24 mouse cellular contexts compared by ENCODE assay signal in the genomic region with DNA sequence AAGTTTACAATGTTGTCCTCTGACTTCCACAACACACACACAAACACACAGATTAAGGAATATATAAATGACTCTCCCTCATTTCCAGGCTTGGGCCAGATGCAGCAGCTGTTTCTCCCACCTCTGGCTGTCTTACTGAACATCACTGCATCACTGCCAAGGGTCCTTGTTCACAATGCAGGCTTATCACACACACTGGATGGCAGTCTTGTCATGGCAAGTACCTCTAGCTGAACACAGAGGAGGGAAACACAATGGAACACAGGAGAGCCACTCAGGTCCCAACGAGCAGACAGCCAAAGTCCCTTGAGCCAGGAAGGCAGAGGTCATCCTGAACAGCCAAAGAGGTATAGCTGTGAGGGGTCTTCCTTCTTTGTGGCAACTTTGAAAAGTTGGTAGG.
DNase-seq lines count a peak whose midpoint lies in the region; ATAC-seq and TF ChIP-seq lines count a peak whose summit lies in the region.
"Had no signal": no experiment of that assay in that cellular context is flagged by ENCODE, and none has a peak within 500 bp of the region (broad histone marks: within the 10 kb centered on the region; RNA-seq: fewer than 3 reads in every experiment).

No protein-coding gene starts in this region.

- DNase-seq in CD4-positive, CD25-positive, alpha-beta regulatory T cell, adult 2 months (ENCODE audit: low read depth, low spot score) = peak; percentile 29
- DNase-seq in heart, postnatal 4 days = peak; percentile 17
- DNase-seq in lung, embryonic 14.5 days = no peak
- no peak for DNase-seq in lung, adult 18-20 months
- DNase-seq in stomach, postnatal 0 days (ENCODE audit: low spot score) = no peak
- DNase-seq: adrenal gland, adult 2 months; cerebellum, adult 11 months; cerebellum, postnatal 10 days; gastrocnemius, postnatal 36 days; kidney, postnatal 36 days; right cerebral cortex, adult 18-20 months; right cerebral cortex, postnatal 4 days; thymus, postnatal 36 days had no signal

- H3K9me3 ChIP-seq in heart, embryonic 12.5 days (replicated peaks) = no peaks in the 10 kb centered on the region
- H3K9me3 ChIP-seq in lung, embryonic 14.5 days (ENCODE audit: low read depth, low read length) = no peaks in the 10 kb centered on the region
- H3K9me3 ChIP-seq in stomach, postnatal 0 days (ENCODE audit: control insufficient read depth, low read length) = no peaks in the 10 kb centered on the region
- H3K9me3 ChIP-seq: embryonic facial prominence, embryonic 10.5 days; G1E; heart, embryonic 13.5 days; hindbrain, embryonic 13.5 days; limb, embryonic 13.5 days; liver, embryonic 15.5 days; midbrain, embryonic 13.5 days had no signal

- no peaks in the 10 kb centered on the region for H3K36me3 ChIP-seq in heart, embryonic 12.5 days
- H3K36me3 ChIP-seq in lung, embryonic 14.5 days (ENCODE audit: insufficient read depth) = no peaks in the 10 kb centered on the region
- H3K36me3 ChIP-seq in stomach, postnatal 0 days (ENCODE audit: control insufficient read depth, insufficient read depth, low read length) = no peaks in the 10 kb centered on the region
- H3K36me3 ChIP-seq: embryonic facial prominence, embryonic 10.5 days; G1E; heart, embryonic 13.5 days; hindbrain, embryonic 13.5 days; limb, embryonic 13.5 days; liver, embryonic 15.5 days; midbrain, embryonic 13.5 days had no signal

- peaks cover 12% of the 10 kb centered on the region for H3K4me1 ChIP-seq in heart, embryonic 12.5 days (replicated peaks)
- H3K4me1 ChIP-seq in lung, embryonic 14.5 days (ENCODE audit: insufficient read depth) = no peaks in the 10 kb centered on the region
- H3K4me1 ChIP-seq in stomach, postnatal 0 days (replicated peaks; ENCODE audit: control insufficient read depth, insufficient read depth) = no peaks in the 10 kb centered on the region
- H3K4me1 ChIP-seq: hindbrain, embryonic 13.5 days; liver, embryonic 15.5 days; megakaryocyte, embryonic 14.5 days; midbrain, embryonic 13.5 days had no signal

- no peak overlapping the region for H3K9ac ChIP-seq in heart, embryonic 12.5 days
- H3K9ac ChIP-seq in lung, embryonic 14.5 days = no peak overlapping the region
- H3K9ac ChIP-seq in stomach, postnatal 0 days (ENCODE audit: low read length) = no peak overlapping the region
- H3K9ac ChIP-seq: heart, embryonic 13.5 days; hindbrain, embryonic 13.5 days; limb, embryonic 13.5 days; liver, embryonic 15.5 days; midbrain, embryonic 13.5 days had no signal

- no peak overlapping the region for H3K4me3 ChIP-seq in heart, embryonic 12.5 days
- no peak overlapping the region for H3K4me3 ChIP-seq in lung, embryonic 14.5 days (ENCODE audit: low read depth, low read length)
- H3K4me3 ChIP-seq in stomach, postnatal 0 days (ENCODE audit: low read depth, low read length) = no peak overlapping the region
- H3K4me3 ChIP-seq: embryonic facial prominence, embryonic 10.5 days; heart, embryonic 13.5 days; hindbrain, embryonic 13.5 days; limb, embryonic 13.5 days; liver, embryonic 15.5 days; megakaryocyte, embryonic 14.5 days; midbrain, embryonic 13.5 days had no signal

- no peak for TF ChIP-seq EP300 in stomach, postnatal 0 days (optimal IDR thresholded peaks at IDR 0.05)

- no peaks in the 10 kb centered on the region for H3K27me3 ChIP-seq in heart, embryonic 12.5 days (replicated peaks)
- no peaks in the 10 kb centered on the region for H3K27me3 ChIP-seq in lung, embryonic 14.5 days (ENCODE audit: insufficient read depth, low read length)
- no peaks in the 10 kb centered on the region for H3K27me3 ChIP-seq in stomach, postnatal 0 days (ENCODE audit: control insufficient read depth, insufficient read depth, low read length)
- H3K27me3 ChIP-seq: heart, embryonic 13.5 days; hindbrain, embryonic 13.5 days; limb, embryonic 13.5 days; liver, embryonic 15.5 days; midbrain, embryonic 13.5 days had no signal

- whole genome bisulfite sequencing in heart, embryonic 12.5 days = 6% methylated on average over 1 of the region's 1 CpGs
- WGBS in lung, embryonic 14.5 days = 30% methylated on average over 1 of the region's 1 CpGs
- 48% methylated on average over 1 of the region's 1 CpGs for WGBS in stomach, postnatal 0 days

- H3K4me2 ChIP-seq in heart, embryonic 12.5 days = no peak overlapping the region
- H3K4me2 ChIP-seq in lung, embryonic 14.5 days = no peak overlapping the region
- no peak overlapping the region for H3K4me2 ChIP-seq in stomach, postnatal 0 days (replicated peaks; ENCODE audit: low read depth)
- H3K4me2 ChIP-seq: heart, embryonic 13.5 days; hindbrain, embryonic 13.5 days; limb, embryonic 13.5 days; liver, embryonic 15.5 days; midbrain, embryonic 13.5 days had no signal

- TF ChIP-seq CTCF in lung, embryonic 14.5 days (IDR thresholded peaks at IDR 0.05; ENCODE audit: low read depth) = 0 out of 2 replicates have a peak, but pooled peaks have one; percentile 29
- TF ChIP-seq CTCF in stomach, postnatal 0 days (IDR thresholded peaks at IDR 0.05; ENCODE audit: low read depth) = peak; percentile 22

- no peak for ATAC-seq in CD4-positive, CD25-positive, alpha-beta regulatory T cell, adult 4 months
- no peak for ATAC-seq in heart, embryonic 12.5 days (ENCODE audit: insufficient number of reproducible peaks, low FRiP score)
- no peak for ATAC-seq in lung, embryonic 14.5 days (ENCODE audit: insufficient read depth)
- no peak for ATAC-seq in stomach, postnatal 0 days (ENCODE audit: low FRiP score, low TSS enrichment)
- ATAC-seq: forebrain, embryonic 16.5 days; midbrain, embryonic 13.5 days had no signal

- no peak overlapping the region for H3K27ac ChIP-seq in heart, embryonic 12.5 days (ENCODE audit: poor library complexity, severe bottlenecking)
- H3K27ac ChIP-seq in lung, embryonic 14.5 days (ENCODE audit: low read depth) = no peak overlapping the region
- no peak overlapping the region for H3K27ac ChIP-seq in stomach, postnatal 0 days (replicated peaks)
- H3K27ac ChIP-seq: embryonic facial prominence, embryonic 10.5 days; heart, embryonic 13.5 days; hindbrain, embryonic 13.5 days; limb, embryonic 13.5 days; liver, embryonic 15.5 days; midbrain, embryonic 13.5 days had no signal

Comparison
In these comparisons a context has a peak if more than half of its experiments do, and no peak if none do; other contexts are left out.
1. DNase-seq: peak in CD4-positive, CD25-positive, alpha-beta regulatory T cell, adult 2 months (single experiment) and heart, postnatal 4 days (single experiment); none in lung, embryonic 14.5 days (single experiment), lung, adult 18-20 months (0 of 2) and stomach, postnatal 0 days (single experiment).